Mouse (Mus musculus): ENCODE results near the gene Dtd1. TPM values are rescaled to one million over a fixed set of nuclear protein-coding genes. Genes with fewer than 3 reads are reported as not detected.

The Dtd1 gene
- polyA plus RNA-seq, 1 experiment from 2014 or later, result 178 TPM

DNA sequence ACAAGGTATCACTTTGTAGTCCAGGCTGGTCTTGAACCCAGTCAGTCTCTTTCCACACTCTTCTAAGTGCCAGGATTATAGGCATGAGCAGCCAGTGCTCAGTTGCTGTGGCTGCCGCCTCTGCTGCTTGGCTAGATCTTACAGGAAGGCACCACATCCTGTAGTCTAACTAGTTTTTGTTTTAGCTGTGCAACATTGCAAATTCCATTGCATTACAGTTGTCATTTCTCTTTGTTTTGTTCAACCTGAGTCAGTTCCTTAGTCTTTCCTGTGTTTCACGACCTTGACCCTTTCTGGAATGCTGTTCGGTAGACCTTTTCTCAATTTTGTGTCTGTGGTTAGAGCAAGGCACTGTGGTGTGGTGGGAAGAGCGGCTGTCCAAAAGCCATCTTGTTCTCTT lies 37.5 kb downstream of the Dtd1 start:
- H3K9ac ChIP-seq (ENCODE audit: low read depth, low read length), result no peak overlapping the region
- 83% methylated on average over 4 of the region's 4 CpGs for WGBS
- H3K36me3 ChIP-seq (ENCODE audit: control insufficient read depth, insufficient read depth, low read length), result peaks cover 3% of the 10 kb centered on the region; the same call in 1 of the 2 replicates
- H3K9me3 ChIP-seq (replicated peaks; ENCODE audit: control insufficient read depth, low read length, poor library complexity, severe bottlenecking), result no peaks in the 10 kb centered on the region
- H3K4me3 ChIP-seq (ENCODE audit: low read depth, low read length), result no peak overlapping the region
- no peak overlapping the region for H3K27ac ChIP-seq (ENCODE audit: low read length)
- no peak for ATAC-seq
- H3K4me1 ChIP-seq (ENCODE audit: control insufficient read depth, insufficient read depth, low read length), result no peaks in the 10 kb centered on the region
- no peak overlapping the region for H3K4me2 ChIP-seq (ENCODE audit: low read length)
- H3K27me3 ChIP-seq (ENCODE audit: control insufficient read depth, insufficient read depth, low read depth, low read length), result no peaks in the 10 kb centered on the region

DNA sequence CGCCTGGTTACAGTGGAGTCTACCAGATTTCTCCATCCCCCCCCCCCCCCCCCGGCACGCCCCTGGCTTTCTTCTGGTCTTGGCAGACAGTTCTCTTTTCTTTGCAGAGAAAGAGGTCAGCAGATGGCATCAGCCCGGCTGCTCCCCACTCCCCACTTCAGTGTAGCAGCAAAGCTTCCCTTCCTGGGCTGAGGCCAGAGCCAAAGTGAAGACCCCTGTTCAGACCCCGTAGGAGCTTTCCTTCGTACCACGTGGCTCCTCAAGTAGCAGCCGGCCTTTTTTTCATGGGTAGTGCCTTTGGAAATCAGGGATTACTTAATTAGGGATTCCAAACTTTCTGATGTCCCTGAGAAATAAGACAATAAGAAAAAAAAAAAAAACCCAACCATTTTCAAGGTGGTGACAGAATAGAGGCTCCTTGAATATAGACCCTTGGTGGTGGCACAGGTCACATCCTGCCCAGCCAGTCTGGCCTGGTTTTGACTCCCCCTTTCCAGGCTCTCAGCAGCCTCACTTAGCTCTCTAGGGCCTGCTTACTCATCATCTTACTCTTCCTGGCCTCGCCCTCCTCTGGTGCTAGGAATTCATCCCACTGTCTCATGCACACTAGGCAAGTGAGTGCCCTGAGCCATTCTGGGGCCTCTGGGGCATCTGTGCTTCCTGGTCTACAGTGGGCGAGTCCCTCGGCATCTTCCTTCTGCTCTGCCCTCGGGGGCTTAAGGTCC lies 38.1 kb downstream of the Dtd1 start:
- no peaks in the 10 kb centered on the region for H3K27me3 ChIP-seq (ENCODE audit: control insufficient read depth, insufficient read depth, low read depth, low read length)
- no peak overlapping the region for H3K4me2 ChIP-seq (ENCODE audit: low read length)
- H3K36me3 ChIP-seq (ENCODE audit: control insufficient read depth, insufficient read depth, low read length), result no peaks in the 10 kb centered on the region
- no peak overlapping the region for H3K4me3 ChIP-seq (ENCODE audit: low read depth, low read length)
- H3K27ac ChIP-seq (ENCODE audit: low read length), result no peak overlapping the region
- H3K9ac ChIP-seq (ENCODE audit: low read depth, low read length), result no peak overlapping the region
- no peaks in the 10 kb centered on the region for H3K9me3 ChIP-seq (replicated peaks; ENCODE audit: control insufficient read depth, low read length, poor library complexity, severe bottlenecking)
- no peak for ATAC-seq
- no peaks in the 10 kb centered on the region for H3K4me1 ChIP-seq (ENCODE audit: control insufficient read depth, insufficient read depth, low read length)
- 77% methylated on average over 12 of the region's 12 CpGs for WGBS

DNA sequence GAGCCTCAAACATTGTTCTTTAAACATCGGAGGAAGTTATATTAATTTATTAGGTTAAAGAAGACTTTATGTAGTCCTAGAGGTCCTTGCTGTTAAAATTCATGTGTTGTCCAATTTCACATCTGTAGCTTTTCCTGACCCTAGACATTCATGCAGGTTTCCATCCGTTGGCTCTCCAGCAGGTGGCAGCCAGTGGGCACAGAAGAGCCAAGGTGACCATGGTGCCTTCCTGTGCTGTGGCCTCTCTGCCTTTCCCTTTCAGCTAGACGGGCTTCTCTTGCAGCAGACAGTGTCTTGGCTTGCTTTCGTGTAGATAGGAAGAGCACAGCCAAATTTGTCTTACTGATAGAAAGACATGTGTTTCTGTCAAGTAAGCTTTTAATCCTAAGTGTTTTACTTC lies 39.0 kb downstream of the Dtd1 start:
- ATAC-seq, result no peak

DNA sequence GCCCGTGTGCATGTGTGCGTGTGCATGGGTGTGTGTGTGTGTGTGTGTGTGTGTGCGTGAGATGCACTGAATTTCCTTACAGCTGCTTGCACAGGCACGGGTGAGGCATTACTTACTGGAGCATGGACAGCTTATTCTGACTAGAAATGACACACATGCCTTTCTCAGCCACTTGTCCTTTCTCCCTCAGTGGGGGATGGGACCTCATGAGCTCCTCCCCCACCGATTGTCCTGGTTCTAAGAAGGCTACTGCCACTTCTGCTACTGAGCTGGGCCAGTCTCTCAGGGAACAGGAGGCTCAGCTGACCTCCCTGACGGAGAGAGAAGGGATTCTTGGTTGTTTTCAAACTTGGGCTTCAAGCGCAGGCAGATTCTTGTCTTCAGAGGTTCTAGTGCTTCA lies 40.4 kb downstream of the Dtd1 start:
- no peaks in the 10 kb centered on the region for H3K27me3 ChIP-seq (ENCODE audit: control insufficient read depth, insufficient read depth, low read depth, low read length)

More for the DNA sequence above, 39.0 kb downstream of the Dtd1 start:
- Histone ChIP-seq H3K9me3 (replicated peaks; ENCODE audit: control insufficient read depth, low read length, poor library complexity, severe bottlenecking) (no peaks in the 10 kb centered on the region), H3K36me3 (ENCODE audit: control insufficient read depth, insufficient read depth, low read length) (no peaks in the 10 kb centered on the region), H3K4me2 (ENCODE audit: low read length) (no peak overlapping the region), H3K9ac (ENCODE audit: low read depth, low read length) (no peak overlapping the region), H3K27ac (ENCODE audit: low read length) (no peak overlapping the region), H3K4me1 (ENCODE audit: control insufficient read depth, insufficient read depth, low read length) (no peaks in the 10 kb centered on the region), H3K4me3 (ENCODE audit: low read depth, low read length) (no peak overlapping the region), H3K27me3 (ENCODE audit: control insufficient read depth, insufficient read depth, low read depth, low read length) (no peaks in the 10 kb centered on the region)
- WGBS, result 67% methylated on average over 4 of the region's 4 CpGs

DNA sequence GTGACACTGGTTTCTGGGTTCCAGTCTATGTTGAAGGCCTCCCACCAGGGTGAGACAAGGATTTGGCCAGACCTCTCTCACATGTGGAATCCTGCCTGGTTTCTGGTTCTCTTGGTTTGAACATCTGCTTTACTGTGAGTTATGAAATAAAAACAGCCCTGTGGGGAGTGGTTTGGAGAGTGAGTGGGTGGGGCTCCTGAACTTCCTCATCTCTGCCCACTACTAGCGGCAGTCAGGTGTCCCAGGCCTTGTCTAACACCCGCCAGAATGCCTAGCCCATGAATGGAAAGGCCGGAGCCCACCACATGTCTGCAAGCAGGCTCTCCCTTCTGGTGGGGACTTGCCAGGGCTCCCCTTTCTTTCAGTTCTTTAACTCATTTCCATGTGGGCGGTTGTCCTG lies 42.3 kb downstream of the Dtd1 start:
- no peak for ATAC-seq
- H3K36me3 ChIP-seq (ENCODE audit: control insufficient read depth, insufficient read depth, low read length), result no peaks in the 10 kb centered on the region
- no peak overlapping the region for H3K9ac ChIP-seq (ENCODE audit: low read depth, low read length)
- H3K4me3 ChIP-seq (ENCODE audit: low read depth, low read length), result no peak overlapping the region
- 87% methylated on average over 4 of the region's 4 CpGs for WGBS
- no peak overlapping the region for H3K4me2 ChIP-seq (ENCODE audit: low read length)
- no peak overlapping the region for H3K27ac ChIP-seq (ENCODE audit: low read length)
- H3K27me3 ChIP-seq (ENCODE audit: control insufficient read depth, insufficient read depth, low read depth, low read length), result no peaks in the 10 kb centered on the region
- no peaks in the 10 kb centered on the region for H3K9me3 ChIP-seq (replicated peaks; ENCODE audit: control insufficient read depth, low read length, poor library complexity, severe bottlenecking)
- H3K4me1 ChIP-seq (ENCODE audit: control insufficient read depth, insufficient read depth, low read length), result peaks cover 4% of the 10 kb centered on the region; the same call in 1 of the 2 replicates

More for the DNA sequence above, 40.4 kb downstream of the Dtd1 start:
- H3K27ac ChIP-seq (ENCODE audit: low read length), result no peak overlapping the region
- no peaks in the 10 kb centered on the region for H3K36me3 ChIP-seq (ENCODE audit: control insufficient read depth, insufficient read depth, low read length)
- H3K4me2 ChIP-seq (ENCODE audit: low read length), result no peak overlapping the region
- 66% methylated on average over 7 of the region's 7 CpGs for WGBS
- no peaks in the 10 kb centered on the region for H3K4me1 ChIP-seq (ENCODE audit: control insufficient read depth, insufficient read depth, low read length)
- H3K9ac ChIP-seq (ENCODE audit: low read depth, low read length), result no peak overlapping the region
- H3K9me3 ChIP-seq (replicated peaks; ENCODE audit: control insufficient read depth, low read length, poor library complexity, severe bottlenecking), result no peaks in the 10 kb centered on the region
- ATAC-seq, result no peak
- H3K4me3 ChIP-seq (ENCODE audit: low read depth, low read length), result no peak overlapping the region

DNA sequence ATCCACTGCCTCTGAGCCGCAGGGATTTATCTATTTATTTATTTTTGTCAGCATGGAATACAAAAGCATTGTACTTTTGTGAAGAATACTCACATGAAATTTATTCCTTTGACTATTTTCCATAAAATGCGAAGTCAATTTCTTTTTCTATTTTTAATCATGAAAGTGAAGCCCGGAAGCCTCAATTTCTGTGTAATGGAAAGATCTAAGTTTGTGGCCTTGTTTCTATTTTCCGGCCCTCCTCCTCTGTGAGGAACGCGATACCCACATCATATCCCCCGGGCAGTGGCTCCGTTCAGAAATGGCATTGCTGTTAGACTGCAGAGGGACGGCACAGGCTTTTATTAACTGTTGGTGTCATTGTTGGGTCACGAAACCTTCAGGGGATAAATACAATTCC lies 46.7 kb downstream of the Dtd1 start:
- H3K36me3 ChIP-seq (ENCODE audit: control insufficient read depth, insufficient read depth, low read length), result no peaks in the 10 kb centered on the region
- no peak overlapping the region for H3K27ac ChIP-seq (ENCODE audit: low read length)
- no peak overlapping the region for H3K9ac ChIP-seq (ENCODE audit: low read depth, low read length)
- H3K27me3 ChIP-seq (ENCODE audit: control insufficient read depth, insufficient read depth, low read depth, low read length), result no peaks in the 10 kb centered on the region
- no peak overlapping the region for H3K4me2 ChIP-seq (ENCODE audit: low read length)
- WGBS, result 47% methylated on average over 10 of the region's 10 CpGs
- no peaks in the 10 kb centered on the region for H3K9me3 ChIP-seq (replicated peaks; ENCODE audit: control insufficient read depth, low read length, poor library complexity, severe bottlenecking)
- ATAC-seq, result no peak
- H3K4me3 ChIP-seq (ENCODE audit: low read depth, low read length), result no peak overlapping the region
- peaks cover 4% of the 10 kb centered on the region; the same call in 1 of the 2 replicates for H3K4me1 ChIP-seq (ENCODE audit: control insufficient read depth, insufficient read depth, low read length)

DNA sequence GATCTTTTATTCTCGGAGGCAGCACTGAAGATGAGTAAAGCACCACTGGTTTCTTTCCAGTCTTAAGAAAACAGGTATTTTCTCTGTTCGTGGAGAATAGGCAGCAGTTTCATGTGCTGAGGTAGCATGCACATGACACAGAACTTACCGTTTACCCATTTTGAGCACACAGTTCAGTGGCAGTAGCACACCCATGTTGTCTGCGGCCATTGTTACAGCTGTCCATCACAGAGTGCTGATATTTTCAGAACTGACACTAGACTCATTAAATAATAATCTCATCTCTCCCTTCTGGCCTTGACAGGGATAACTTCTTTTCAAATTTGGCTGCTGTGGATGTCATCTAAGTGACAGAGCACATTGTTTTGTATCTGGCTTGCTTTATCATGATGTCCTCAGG lies 47.5 kb downstream of the Dtd1 start:
- Histone ChIP-seq H3K4me3 (ENCODE audit: low read depth, low read length) (no peak overlapping the region), H3K4me2 (ENCODE audit: low read length) (no peak overlapping the region), H3K9me3 (replicated peaks; ENCODE audit: control insufficient read depth, low read length, poor library complexity, severe bottlenecking) (no peaks in the 10 kb centered on the region), H3K9ac (ENCODE audit: low read depth, low read length) (no peak overlapping the region), H3K36me3 (ENCODE audit: control insufficient read depth, insufficient read depth, low read length) (no peaks in the 10 kb centered on the region), H3K4me1 (ENCODE audit: control insufficient read depth, insufficient read depth, low read length) (peaks cover 4% of the 10 kb centered on the region; the same call in 1 of the 2 replicates), H3K27me3 (ENCODE audit: control insufficient read depth, insufficient read depth, low read depth, low read length) (no peaks in the 10 kb centered on the region), H3K27ac (ENCODE audit: low read length) (no peak overlapping the region)
- WGBS, result 63% methylated on average over 4 of the region's 4 CpGs
- no peak; the same call in 1 of the 2 replicates for ATAC-seq

DNA sequence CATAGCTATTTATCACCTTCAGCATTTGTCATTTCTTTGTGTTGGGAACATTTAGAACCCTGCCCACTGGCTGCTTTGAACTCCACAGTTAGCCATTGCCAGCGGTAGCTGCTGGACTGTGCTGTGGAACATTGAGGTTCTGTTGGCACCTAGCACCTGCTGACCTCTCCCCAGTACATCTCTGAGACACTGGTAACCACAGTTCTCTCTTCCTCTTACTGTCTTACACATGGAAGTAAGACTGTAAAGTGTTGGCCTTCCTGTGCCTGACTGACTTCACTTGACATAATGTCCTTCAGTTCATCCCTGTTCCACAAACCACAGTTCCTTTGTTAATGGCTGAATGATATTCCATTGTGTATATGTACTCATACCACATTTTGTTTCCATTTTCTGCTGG lies 50.3 kb downstream of the Dtd1 start:
- Histone ChIP-seq H3K36me3 (ENCODE audit: control insufficient read depth, insufficient read depth, low read length) (no peaks in the 10 kb centered on the region), H3K4me1 (ENCODE audit: control insufficient read depth, insufficient read depth, low read length) (peaks cover 4% of the 10 kb centered on the region; the same call in 1 of the 2 replicates), H3K9ac (ENCODE audit: low read depth, low read length) (no peak overlapping the region), H3K4me2 (ENCODE audit: low read length) (no peak overlapping the region), H3K27me3 (ENCODE audit: control insufficient read depth, insufficient read depth, low read depth, low read length) (no peaks in the 10 kb centered on the region), H3K27ac (ENCODE audit: low read length) (no peak overlapping the region), H3K9me3 (replicated peaks; ENCODE audit: control insufficient read depth, low read length, poor library complexity, severe bottlenecking) (no peaks in the 10 kb centered on the region), H3K4me3 (ENCODE audit: low read depth, low read length) (no peak overlapping the region)
- no peak for ATAC-seq
- 87% methylated on average over 1 of the region's 1 CpGs for WGBS

DNA sequence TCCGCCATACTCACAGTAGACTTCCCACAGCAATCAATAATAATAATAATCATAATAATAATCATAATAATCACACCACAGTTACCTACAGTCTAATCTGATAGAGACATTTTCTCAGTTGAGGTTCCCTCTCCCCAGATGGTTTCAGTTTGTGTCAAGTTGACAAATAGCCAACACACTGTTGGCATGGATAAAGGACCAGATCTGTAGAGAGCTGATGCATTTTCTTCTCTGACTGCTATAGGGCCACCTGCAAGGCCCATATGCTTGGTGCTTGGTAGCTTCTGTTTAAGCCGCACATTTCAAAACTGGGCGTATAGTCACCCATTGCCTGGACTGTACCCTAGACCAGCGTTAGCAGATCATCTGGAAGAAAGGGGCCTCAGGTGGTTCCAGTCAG lies 53.1 kb downstream of the Dtd1 start:
- ATAC-seq, result no peak
- Histone ChIP-seq H3K4me1 (ENCODE audit: control insufficient read depth, insufficient read depth, low read length) (no peaks in the 10 kb centered on the region), H3K9ac (ENCODE audit: low read depth, low read length) (no peak overlapping the region), H3K27ac (ENCODE audit: low read length) (no peak overlapping the region), H3K4me2 (ENCODE audit: low read length) (no peak overlapping the region), H3K4me3 (ENCODE audit: low read depth, low read length) (no peak overlapping the region), H3K27me3 (ENCODE audit: control insufficient read depth, insufficient read depth, low read depth, low read length) (no peaks in the 10 kb centered on the region), H3K9me3 (replicated peaks; ENCODE audit: control insufficient read depth, low read length, poor library complexity, severe bottlenecking) (no peaks in the 10 kb centered on the region), H3K36me3 (ENCODE audit: control insufficient read depth, insufficient read depth, low read length) (no peaks in the 10 kb centered on the region)
- WGBS, result 94% methylated on average over 4 of the region's 4 CpGs

Measured in midbrain, embryonic 16.5 days (tissue).